Mouse (Mus musculus) thymus, postnatal 0 days (tissue): ENCODE results near the gene Popdc2. TPM values are rescaled to one million over a fixed set of nuclear protein-coding genes. Genes with fewer than 3 reads are reported as not detected.
"Not testable (repeated sequence)": the region's sequence is repeated elsewhere in the genome, so short reads cannot be mapped to it uniquely, and the experiment has no call there.

Source experiments
- DNase-seq: peaks from one replicate; pipeline ENCODE4 v3.0.0-alpha.2; 2015; ENCODE audit warnings: low spot score
- polyA plus RNA-seq: library from polyadenylated mRNA; unstranded; fragments of >200 nt; fragmentation: Nextera tagmentation; extraction: Ambion mirVana; gene quantifications from 2 replicates; pipeline ENCODE4 v1.2.1, GENCODE M21; 2015

Popdc2 gene
- 0.30 and 0.87 TPM in 2 replicates for polyA plus RNA-seq

- DNase-seq, result no peak
Measured at GRCm38 (mm10) chr16:38361933-38362332, at the start of gene Popdc2. TSS of gene Popdc2 (plus strand) at chr16:38362209.

GRCm38 (mm10) chr16:38318492-38318891 is 43.5 kb upstream of the Popdc2 start:
- no peak for DNase-seq

GRCm38 (mm10) chr16:38319087-38319486 is 42.9 kb upstream of the Popdc2 start:
- DNase-seq, result no peak

- DNase-seq, result peak; percentile 64
Measured at GRCm38 (mm10) chr16:38321452-38321935, 40.5 kb upstream of the Popdc2 start.

- DNase-seq, result no peak
Measured at GRCm38 (mm10) chr16:38324311-38324710, 37.7 kb upstream of the Popdc2 start.

- no peak for DNase-seq
Measured at GRCm38 (mm10) chr16:38326778-38327397, 35.1 kb upstream of the Popdc2 start.

GRCm38 (mm10) chr16:38329340-38329739 is 32.7 kb upstream of the Popdc2 start:
- no peak for DNase-seq

- no peak for DNase-seq
Measured at GRCm38 (mm10) chr16:38334431-38334830, 27.6 kb upstream of the Popdc2 start.

GRCm38 (mm10) chr16:38338077-38338476 is 23.9 kb upstream of the Popdc2 start:
- not testable (repeated sequence) for DNase-seq

- peak; percentile 54 for DNase-seq
Measured at GRCm38 (mm10) chr16:38341396-38342324, 20.3 kb upstream of the Popdc2 start, which contains the start of gene Maats1. TSS of gene Maats1 (minus strand) at chr16:38342143.

- peak; percentile 60 for DNase-seq
Measured at GRCm38 (mm10) chr16:38344941-38345725, 16.9 kb upstream of the Popdc2 start.

GRCm38 (mm10) chr16:38346529-38347325 is 15.3 kb upstream of the Popdc2 start, which contains the start of the genes Cox17 and Gm21987:
TSS of gene Cox17 (plus strand) at chr16:38346991.
TSS of gene Gm21987 (plus strand) at chr16:38347040.
- DNase-seq, result peak; percentile 94

- DNase-seq, result no peak
Measured at GRCm38 (mm10) chr16:38347588-38347987, 14.4 kb upstream of the Popdc2 start.

- no peak for DNase-seq
Measured at GRCm38 (mm10) chr16:38348217-38348761, 13.7 kb upstream of the Popdc2 start.

- DNase-seq, result no peak
Measured at GRCm38 (mm10) chr16:38349881-38350280, 12.1 kb upstream of the Popdc2 start.

- no peak for DNase-seq
Measured at GRCm38 (mm10) chr16:38350361-38350855, 11.6 kb upstream of the Popdc2 start.

GRCm38 (mm10) chr16:38350939-38351338 is 11.1 kb upstream of the Popdc2 start:
- DNase-seq, result no peak

- DNase-seq, result no peak
Measured at GRCm38 (mm10) chr16:38352031-38352430, 10.0 kb upstream of the Popdc2 start.

GRCm38 (mm10) chr16:38352851-38353250 is 9.2 kb upstream of the Popdc2 start:
- peak; percentile 17 for DNase-seq

- peak; percentile 8 for DNase-seq
Measured at GRCm38 (mm10) chr16:38353642-38354041, 8.4 kb upstream of the Popdc2 start.
